Mouse (Mus musculus) bone marrow macrophage, adult 2 months (primary cell): ENCODE measurements around the gene Sec14l5. TPM values are rescaled to one million over a fixed set of nuclear protein-coding genes. Genes with fewer than 3 reads are reported as not detected.

ENCODE experiments used
- H3K27ac ChIP-seq: 2 replicates; pipeline ENCODE4 v1.5.1; 2012; ENCODE audit warnings: low read depth, low read length; ENCODE audit not compliant: insufficient read depth
- H3K4me1 ChIP-seq: 2 replicates; pipeline ENCODE4 v1.6.1; 2012; ENCODE audit warnings: low read length; ENCODE audit not compliant: control insufficient read depth, insufficient read depth
- H3K4me3 ChIP-seq: 2 replicates; pipeline ENCODE4 v1.5.1; 2012; ENCODE audit warnings: mild to moderate bottlenecking, low read length, moderate library complexity; ENCODE audit not compliant: insufficient read depth
- CTCF ChIP-seq: IDR thresholded peaks from 2 replicates; pipeline ENCODE4 v1.5.1; 2012; ENCODE audit warnings: low read depth, mild to moderate bottlenecking, low read length, moderate library complexity
- POLR2A ChIP-seq: IDR thresholded peaks from 2 replicates; pipeline ENCODE4 v1.6.1; 2012; ENCODE audit warnings: mild to moderate bottlenecking, low read depth, low read length, borderline replicate concordance
- polyA plus RNA-seq: library from polyadenylated mRNA; stranded (reverse); fragments of >200 nt; gene quantifications from 2 replicates; pipeline ENCODE4 v1.2.4, GENCODE M21; 2012; ENCODE audit not compliant: missing spikeins, insufficient read depth, insufficient read length

The Sec14l5 gene
- polyA plus RNA-seq, 1 experiment = not detected

GRCm38 (mm10) chr16:5232982-5233381 lies 86.1 kb downstream of the Sec14l5 start:
- H3K4me1 ChIP-seq = peaks cover 9% of the 10 kb centered on the region; the same call in 1 of the 2 replicates
- no peak for TF ChIP-seq POLR2A
- no peak for TF ChIP-seq CTCF
- H3K4me3 ChIP-seq = no peak overlapping the region

GRCm38 (mm10) chr16:5233418-5234313 lies 86.8 kb downstream of the Sec14l5 start, which contains the start of gene Alg1:
Alg1 (plus strand) TSS chr16:5233621.
- Histone ChIP-seq H3K4me1 (peaks cover 9% of the 10 kb centered on the region; the same call in 1 of the 2 replicates), H3K27ac (peak within 1 kb of the TSS; percentile 64), H3K4me3 (peak within 1 kb of the TSS; percentile 81)
- TF ChIP-seq CTCF = no peak
- TF ChIP-seq POLR2A = peak; percentile 96

More at GRCm38 (mm10) chr16:5232982-5233381, 86.1 kb downstream of the Sec14l5 start:
- no peak overlapping the region for H3K27ac ChIP-seq

Other genes with a start within 250 kb of the Sec14l5 start
- 44.3 and 55.0 TPM in 2 replicates for gene Nudt16l1, start 208.3 kb upstream of the Sec14l5 start, polyA plus RNA-seq
- gene Anks3, start 182.9 kb upstream of the Sec14l5 start, polyA plus RNA-seq = 44.1 and 44.2 TPM in 2 replicates
- gene Sept12, start 149.3 kb upstream of the Sec14l5 start, polyA plus RNA-seq = not detected in 2 replicates
- not detected in 2 replicates for gene Smim22, start 139.8 kb upstream of the Sec14l5 start, polyA plus RNA-seq
- 72.5 and 76.6 TPM in 2 replicates for gene Rogdi, start 133.6 kb upstream of the Sec14l5 start, polyA plus RNA-seq
- gene Glyr1, start 97.2 kb upstream of the Sec14l5 start, polyA plus RNA-seq = 84.0 and 94.6 TPM in 2 replicates
- 35.1 and 37.6 TPM in 2 replicates for gene Ubn1, start 97.1 kb upstream of the Sec14l5 start, polyA plus RNA-seq
- not detected in 2 replicates for gene Ppl, start 14.7 kb upstream of the Sec14l5 start, polyA plus RNA-seq
- gene Nagpa, start 56.9 kb downstream of the Sec14l5 start, polyA plus RNA-seq = 49.7 and 66.8 TPM in 2 replicates
- gene AU021092, start 75.2 kb downstream of the Sec14l5 start, polyA plus RNA-seq = not detected in 2 replicates
- 26.9 and 28.0 TPM in 2 replicates for gene Alg1, start 86.5 kb downstream of the Sec14l5 start, polyA plus RNA-seq
- gene Eef2kmt, start 108.9 kb downstream of the Sec14l5 start, polyA plus RNA-seq = 9.8 and 12.4 TPM in 2 replicates